Mouse (Mus musculus): Measurements from ENCODE around the gene Gli2.

- TF ChIP-seq CTCF (IDR thresholded peaks at IDR 0.05; ENCODE audit: low read depth, low read length) (no peak), POLR2A (IDR thresholded peaks at IDR 0.05; ENCODE audit: borderline replicate concordance, low read depth, low read length) (no peak)
Measured at GRCm38 (mm10) chr1:118787486-118787885, 265.9 kb downstream of the Gli2 start.
